Mouse (Mus musculus) megakaryocyte-erythroid progenitor cell, adult 5-6 weeks (primary cell): ENCODE results near the gene Mapkapk2. TPM values are rescaled to one million over a fixed set of nuclear protein-coding genes. Genes with fewer than 3 reads are reported as not detected.

Source experiments
- ATAC-seq: replicated peaks from 2 replicates; pipeline ENCODE4 v1.8.0; 2016; ENCODE audit warnings: mild to moderate bottlenecking, inconsistent platforms; ENCODE audit not compliant: severe bottlenecking, poor library complexity, low FRiP score, low TSS enrichment
- total RNA-seq, 2 experiments: library from RNA; stranded (forward) in 1 of 2; stranded (reverse) in 1 of 2; fragments of 200-1000, 215-1000 nt in 1 of 2; fragments of >200 nt in 1 of 2; fragmentation: Nextera tagmentation in 1 of 2; gene quantifications; 2 replicates each; pipeline ENCODE4 v1.2.3; 2014 to 2017

Gene Mapkapk2
- total RNA-seq, 2 experiments from 2014 or later, result 42.6 to 43.1 TPM

- ATAC-seq, result no peak
These were observed 38.2 kb downstream of the Mapkapk2 start for GRCm38 (mm10) chr1:131059411-131059810.

- no peak for ATAC-seq
These were observed 39.2 kb downstream of the Mapkapk2 start for GRCm38 (mm10) chr1:131058431-131058830.

- no peak for ATAC-seq
These were observed 43.4 kb downstream of the Mapkapk2 start for GRCm38 (mm10) chr1:131054251-131054650.

GRCm38 (mm10) chr1:131053656-131054055 is 44.0 kb downstream of the Mapkapk2 start:
- no peak for ATAC-seq

- peak; percentile 79 for ATAC-seq
These were observed 44.4 kb downstream of the Mapkapk2 start for GRCm38 (mm10) chr1:131053239-131053638.

GRCm38 (mm10) chr1:131051073-131051472 is 46.6 kb downstream of the Mapkapk2 start:
- ATAC-seq, result no peak

GRCm38 (mm10) chr1:131050617-131051016 is 47.0 kb downstream of the Mapkapk2 start:
- ATAC-seq, result 0 out of 2 replicates have a peak, but pooled peaks have one; percentile 9

- ATAC-seq, result no peak
These were observed 47.6 kb downstream of the Mapkapk2 start for GRCm38 (mm10) chr1:131050011-131050410.

GRCm38 (mm10) chr1:131049361-131049806 is 48.2 kb downstream of the Mapkapk2 start:
- ATAC-seq, result no peak

- no peak for ATAC-seq
These were observed 48.7 kb downstream of the Mapkapk2 start for GRCm38 (mm10) chr1:131048946-131049345.

- no peak for ATAC-seq
These were observed 49.3 kb downstream of the Mapkapk2 start for GRCm38 (mm10) chr1:131048121-131048863.

GRCm38 (mm10) chr1:131046607-131047006 is 51.0 kb downstream of the Mapkapk2 start:
- ATAC-seq, result no peak

GRCm38 (mm10) chr1:131045723-131046355 is 51.8 kb downstream of the Mapkapk2 start:
- no peak for ATAC-seq

GRCm38 (mm10) chr1:131043636-131044035 is 54.0 kb downstream of the Mapkapk2 start:
- ATAC-seq, result no peak

- ATAC-seq, result no peak
These were observed 54.9 kb downstream of the Mapkapk2 start for GRCm38 (mm10) chr1:131042721-131043120.

- ATAC-seq, result no peak
These were observed 55.4 kb downstream of the Mapkapk2 start for GRCm38 (mm10) chr1:131042263-131042662.

- ATAC-seq, result no peak
These were observed 58.1 kb downstream of the Mapkapk2 start for GRCm38 (mm10) chr1:131039479-131039878.

GRCm38 (mm10) chr1:131038415-131039017 is 59.1 kb downstream of the Mapkapk2 start:
- no peak for ATAC-seq

GRCm38 (mm10) chr1:131038001-131038400 is 59.6 kb downstream of the Mapkapk2 start:
- ATAC-seq, result no peak

- ATAC-seq, result no peak
These were observed 66.4 kb downstream of the Mapkapk2 start for GRCm38 (mm10) chr1:131031267-131031666.
